Mouse (Mus musculus) ES-E14 (cell line): ENCODE data around the gene E2f1.

Experiments
- MAFK ChIP-seq: IDR thresholded peaks from 2 replicates; pipeline ENCODE4 v1.6.1; 2014; ENCODE audit warnings: mild to moderate bottlenecking, low read depth, low read length, inconsistent platforms; ENCODE audit not compliant: insufficient read depth
- ZC3H11A ChIP-seq: IDR thresholded peaks from 2 replicates; pipeline ENCODE4 v1.6.1; 2012; ENCODE audit warnings: low read depth, mild to moderate bottlenecking, inconsistent platforms, low read length, borderline replicate concordance

GRCm38 (mm10) chr2:154557184-154557832 is 12.4 kb downstream of the E2f1 start:
- no peak for TF ChIP-seq MAFK
- no peak for TF ChIP-seq ZC3H11A
